Mouse (Mus musculus) embryonic facial prominence, embryonic 14.5 days (tissue): Measurements from ENCODE around the gene Pde4c. TPM values are rescaled to one million over a fixed set of nuclear protein-coding genes. Genes with fewer than 3 reads are reported as not detected.

Experiments
- ATAC-seq: fragments of 200-750 bp; cut with Nextera tagmentation; 2 replicates; pipeline ENCODE4 v1.8.0; 2017; ENCODE audit warnings: low read depth, moderate number of reproducible peaks, moderate TSS enrichment
- DNase-seq: peaks from one replicate; pipeline ENCODE4 v3.0.0-alpha.2; 2015; ENCODE audit warnings: low spot score
- H3K27ac ChIP-seq: fragments of 300-500 bp; sonication (generic); replicated peaks from 2 replicates; pipeline ENCODE4 v1.5.1; 2014; ENCODE audit warnings: low read depth, mild to moderate bottlenecking, low read length, moderate library complexity
- H3K27me3 ChIP-seq: fragments of 300-500 bp; sonication (generic); replicated peaks from 2 replicates; pipeline ENCODE4 v1.6.1; 2014; ENCODE audit warnings: low read length; ENCODE audit not compliant: control insufficient read depth, insufficient read depth
- H3K36me3 ChIP-seq: fragments of 300-500 bp; sonication (generic); 2 replicates; pipeline ENCODE4 v1.6.1; 2014; ENCODE audit warnings: low read length, mixed read lengths; ENCODE audit not compliant: control insufficient read depth, insufficient read depth
- H3K4me1 ChIP-seq: fragments of 300-500 bp; sonication (generic); 2 replicates; pipeline ENCODE4 v1.6.1; 2014; ENCODE audit warnings: antibody characterized with exemption, low read length; ENCODE audit not compliant: control insufficient read depth, insufficient read depth
- H3K4me2 ChIP-seq: fragments of 300-500 bp; sonication (generic); 2 replicates; pipeline ENCODE4 v1.6.1; 2014; ENCODE audit warnings: low read depth, mild to moderate bottlenecking, low read length, moderate library complexity, mixed read lengths
- H3K4me3 ChIP-seq: fragments of 300-500 bp; sonication (generic); 2 replicates; pipeline ENCODE4 v1.5.1; 2014; ENCODE audit warnings: low read depth, mild to moderate bottlenecking, low read length
- H3K9ac ChIP-seq: fragments of 300-500 bp; sonication (generic); 2 replicates; pipeline ENCODE4 v1.6.1; 2014; ENCODE audit warnings: low read depth, mild to moderate bottlenecking, low read length, moderate library complexity, mixed read lengths
- H3K9me3 ChIP-seq: fragments of 300-500 bp; sonication (generic); 2 replicates; pipeline ENCODE4 v1.6.1; 2016; ENCODE audit warnings: low read length; ENCODE audit not compliant: control insufficient read depth
- WGBS: fragments of 180-500 bp; shearing (Covaris S2); extraction: QIAGEN DNeasy Blood & Tissue Kit; methylation state at CpG from one replicate; pipeline ENCODE4 v1.1.7; 2014; 5-methylcytosine and 5-hydroxymethylcytosine counted together
- polyA plus RNA-seq: library from polyadenylated mRNA; unstranded; fragments of >200 nt; fragmentation: Nextera tagmentation; extraction: Ambion mirVana; gene quantifications from 2 replicates; pipeline ENCODE4 v1.2.1, GENCODE M21; 2014

The Pde4c gene
- polyA plus RNA-seq, 1 experiment from 2014 or later = 0.22 TPM

DNA sequence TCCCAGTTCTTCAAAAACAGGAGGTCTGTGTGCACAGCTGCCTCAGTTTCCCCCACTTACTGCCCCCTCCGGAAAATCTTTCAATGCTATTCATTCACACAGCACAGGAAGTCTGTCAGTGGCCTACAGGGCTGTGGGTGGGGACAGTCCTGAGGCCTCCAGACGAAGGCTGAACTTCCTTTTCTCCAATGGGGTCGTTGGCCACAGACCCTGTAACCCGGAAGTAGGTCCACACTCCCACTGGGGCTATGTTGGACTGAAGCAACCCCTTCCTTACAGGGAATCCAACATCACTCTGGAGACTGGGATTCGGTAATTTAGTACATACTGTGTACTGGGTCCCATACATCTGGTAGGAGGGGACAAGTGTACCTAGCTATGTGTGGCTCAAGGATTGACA, 29.9 kb upstream of the Pde4c start:
- Histone ChIP-seq H3K36me3 (no peaks in the 10 kb centered on the region), H3K9me3 (no peaks in the 10 kb centered on the region), H3K9ac (no peak overlapping the region), H3K4me3 (no peak overlapping the region), H3K4me1 (peaks cover 46% of the 10 kb centered on the region), H3K27me3 (no peaks in the 10 kb centered on the region), H3K4me2 (no peak overlapping the region), H3K27ac (no peak overlapping the region)
- DNase-seq (no peak), ATAC-seq (no peak)
- 64% methylated on average over 5 of the region's 5 CpGs for WGBS

DNA sequence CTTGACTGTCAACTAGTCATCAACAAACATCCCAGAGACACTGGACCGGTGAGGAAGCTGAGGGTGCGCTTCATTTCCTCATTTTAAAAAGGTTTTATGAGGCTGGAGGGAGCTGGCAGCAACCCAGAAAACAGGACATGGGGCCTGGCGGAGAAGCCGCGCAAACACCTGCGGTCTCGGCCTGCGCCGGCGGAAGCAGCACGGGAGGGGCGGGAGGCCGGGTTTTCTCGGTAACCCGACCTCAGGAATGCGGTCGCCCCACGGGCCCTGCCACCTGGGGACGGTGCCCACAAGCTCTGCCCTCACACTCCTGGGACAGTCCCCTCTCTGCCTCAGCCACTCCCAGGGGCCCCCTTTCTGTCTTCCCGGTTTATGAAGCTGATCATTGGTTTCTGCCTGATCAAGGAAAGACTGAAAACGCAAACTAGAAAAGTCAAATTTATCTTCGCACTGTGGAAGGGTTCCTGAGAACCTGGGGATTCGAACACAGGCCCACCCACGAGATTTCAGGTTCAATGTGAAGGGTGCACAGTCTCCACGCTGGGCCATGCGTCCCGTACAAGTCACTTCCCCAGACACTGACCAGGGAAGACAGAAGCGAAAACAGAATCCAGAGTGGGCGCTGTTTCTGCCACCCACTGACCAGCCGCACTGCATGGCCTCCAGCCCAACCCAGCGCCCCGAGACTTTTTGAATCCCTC, 28.1 kb upstream of the Pde4c start:
- Histone ChIP-seq H3K27ac (peak overlapping the region; percentile 99), H3K4me1 (peaks cover 46% of the 10 kb centered on the region), H3K9ac (peak overlapping the region; percentile 46; the same call in 1 of the 2 replicates), H3K27me3 (no peaks in the 10 kb centered on the region), H3K4me3 (no peak overlapping the region), H3K36me3 (no peaks in the 10 kb centered on the region), H3K4me2 (peak overlapping the region; percentile 33; the same call in 1 of the 2 replicates), H3K9me3 (no peaks in the 10 kb centered on the region)
- ATAC-seq (no peak; the same call in 1 of the 2 replicates), DNase-seq (peak; percentile 74)
- 26% methylated on average over 29 of the region's 32 CpGs for WGBS

DNA sequence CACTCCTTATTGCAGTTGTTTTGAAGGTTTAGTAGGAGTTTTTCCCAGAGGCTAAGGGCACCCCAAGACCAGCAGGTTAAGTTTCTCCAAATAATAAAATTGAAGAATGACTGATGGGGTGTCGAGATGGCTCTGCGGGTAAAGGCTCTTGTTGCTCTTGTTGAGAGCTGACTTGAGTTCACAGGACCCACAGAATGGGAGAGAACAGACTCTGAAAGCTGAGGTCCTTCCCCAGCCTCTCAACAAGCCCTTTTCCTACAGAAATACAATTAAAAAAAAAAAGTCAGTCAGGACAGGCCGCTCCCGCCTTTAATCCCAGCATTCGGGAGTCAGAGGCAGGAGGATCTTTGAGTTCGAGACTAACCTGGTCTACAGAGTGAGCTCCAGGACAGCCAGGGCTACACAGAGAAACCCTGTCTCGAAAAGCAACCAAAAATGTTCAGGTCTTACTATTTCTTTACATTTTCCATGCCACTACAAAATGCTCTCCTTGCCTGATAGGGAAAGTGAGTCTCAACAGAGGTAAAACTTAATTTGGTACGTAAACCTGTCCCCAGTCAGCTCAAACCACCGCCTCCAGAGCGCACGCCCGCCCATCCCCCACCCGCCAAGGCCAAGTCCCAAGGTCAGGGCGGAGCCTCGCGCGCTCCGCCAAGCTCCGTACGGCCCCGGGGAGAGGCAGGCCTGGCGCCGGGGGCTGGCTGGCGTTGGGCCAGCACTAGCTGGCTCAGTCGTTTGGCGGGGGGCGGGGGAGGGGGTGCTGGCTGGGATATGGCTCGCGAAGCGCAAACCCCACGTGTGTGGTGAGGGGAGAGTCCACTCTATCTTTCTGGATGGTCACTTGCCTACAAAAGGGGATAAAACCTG, 27.3 kb upstream of the Pde4c start:
- no peaks in the 10 kb centered on the region for H3K27me3 ChIP-seq
- DNase-seq (peak; percentile 92), ATAC-seq (no peak)
- H3K27ac ChIP-seq = peak overlapping the region; percentile 99
- H3K9me3 ChIP-seq = no peaks in the 10 kb centered on the region
- no peaks in the 10 kb centered on the region for H3K36me3 ChIP-seq
- H3K4me2 ChIP-seq = peak overlapping the region; percentile 56
- H3K4me1 ChIP-seq = peaks cover 46% of the 10 kb centered on the region
- 7% methylated on average over 29 of the region's 31 CpGs for WGBS
- H3K4me3 ChIP-seq = peak overlapping the region; percentile 23
- H3K9ac ChIP-seq = peak overlapping the region; percentile 63

DNA sequence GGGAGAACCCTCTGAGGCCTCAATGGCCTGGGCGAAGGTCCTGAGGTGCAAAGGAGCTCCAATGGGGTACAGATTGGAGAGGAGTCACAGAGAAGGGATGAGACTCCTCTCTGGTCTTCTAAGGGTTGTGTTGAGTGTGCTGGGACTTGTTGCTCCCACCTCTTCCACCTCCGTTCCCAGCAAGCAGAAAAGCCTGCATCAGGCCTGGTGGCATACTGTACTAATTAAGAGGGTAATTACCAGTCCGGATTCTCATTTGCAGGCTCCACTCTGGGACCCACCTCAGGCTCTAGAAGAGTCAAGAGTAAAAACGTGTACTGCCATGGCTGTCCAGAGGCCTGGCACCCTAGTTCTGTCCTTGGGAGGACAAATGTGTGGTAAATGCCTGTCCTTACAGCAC, 26.6 kb upstream of the Pde4c start:
- DNase-seq (no peak), ATAC-seq (no peak)
- peak overlapping the region; percentile 99 for H3K27ac ChIP-seq
- no peaks in the 10 kb centered on the region for H3K9me3 ChIP-seq
- H3K27me3 ChIP-seq = no peaks in the 10 kb centered on the region
- H3K4me2 ChIP-seq = peak overlapping the region; percentile 56
- H3K9ac ChIP-seq = peak overlapping the region; percentile 63
- WGBS = 21% methylated on average over 3 of the region's 4 CpGs
- peaks cover 46% of the 10 kb centered on the region for H3K4me1 ChIP-seq
- peak overlapping the region; percentile 23 for H3K4me3 ChIP-seq
- H3K36me3 ChIP-seq = no peaks in the 10 kb centered on the region

DNA sequence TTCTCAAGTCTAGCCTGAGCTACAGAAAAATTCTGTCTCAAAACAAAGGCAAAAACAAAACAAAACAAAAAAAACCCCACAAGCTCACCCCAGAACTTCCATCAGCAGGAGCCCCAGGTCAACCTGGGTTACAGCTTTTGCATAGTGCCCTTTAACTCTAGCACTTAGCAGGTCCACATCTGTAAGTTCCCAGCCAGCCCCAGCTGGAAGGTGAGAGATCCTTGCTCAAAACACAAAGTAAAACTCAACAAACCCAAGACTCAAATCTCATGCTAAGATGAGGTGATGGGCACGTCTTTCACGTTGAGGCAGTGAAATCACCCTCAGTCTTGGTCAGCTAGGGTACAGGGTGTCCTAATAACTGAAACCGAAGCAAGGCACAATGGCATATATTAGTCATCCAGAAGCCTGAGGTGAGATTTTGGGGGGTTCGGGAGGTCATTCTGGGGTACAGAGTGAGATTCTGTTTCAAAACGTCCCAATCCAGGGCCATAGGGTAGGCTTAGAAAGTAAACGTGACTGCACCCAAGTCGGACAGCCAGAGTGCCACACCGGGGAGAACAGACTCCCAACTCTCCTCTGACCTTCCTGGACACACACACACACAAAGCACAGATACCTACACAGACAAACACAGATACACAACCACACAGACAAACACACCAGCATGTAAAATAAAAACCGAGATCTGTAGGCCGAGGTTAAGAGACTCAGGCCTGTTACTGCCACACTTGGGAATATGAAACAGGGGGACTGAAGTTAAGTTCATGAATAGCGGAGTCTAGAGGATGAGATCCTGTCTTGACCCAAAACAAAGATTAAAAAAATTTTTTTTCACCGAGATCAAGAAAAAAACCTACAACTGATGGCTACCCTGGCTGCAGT, 25.9 kb upstream of the Pde4c start:
- H3K27me3 ChIP-seq = no peaks in the 10 kb centered on the region
- ATAC-seq (no peak), DNase-seq (no peak)
- H3K9me3 ChIP-seq = no peaks in the 10 kb centered on the region
- peaks cover 41% of the 10 kb centered on the region for H3K4me1 ChIP-seq
- H3K4me2 ChIP-seq = peak overlapping the region; percentile 61
- WGBS = 68% methylated on average over 12 of the region's 12 CpGs
- peaks cover 6% of the 10 kb centered on the region; the same call in 1 of the 2 replicates for H3K36me3 ChIP-seq
- peak overlapping the region; percentile 99 for H3K27ac ChIP-seq
- H3K4me3 ChIP-seq = peak overlapping the region; percentile 96
- H3K9ac ChIP-seq = peak overlapping the region; percentile 64

DNA sequence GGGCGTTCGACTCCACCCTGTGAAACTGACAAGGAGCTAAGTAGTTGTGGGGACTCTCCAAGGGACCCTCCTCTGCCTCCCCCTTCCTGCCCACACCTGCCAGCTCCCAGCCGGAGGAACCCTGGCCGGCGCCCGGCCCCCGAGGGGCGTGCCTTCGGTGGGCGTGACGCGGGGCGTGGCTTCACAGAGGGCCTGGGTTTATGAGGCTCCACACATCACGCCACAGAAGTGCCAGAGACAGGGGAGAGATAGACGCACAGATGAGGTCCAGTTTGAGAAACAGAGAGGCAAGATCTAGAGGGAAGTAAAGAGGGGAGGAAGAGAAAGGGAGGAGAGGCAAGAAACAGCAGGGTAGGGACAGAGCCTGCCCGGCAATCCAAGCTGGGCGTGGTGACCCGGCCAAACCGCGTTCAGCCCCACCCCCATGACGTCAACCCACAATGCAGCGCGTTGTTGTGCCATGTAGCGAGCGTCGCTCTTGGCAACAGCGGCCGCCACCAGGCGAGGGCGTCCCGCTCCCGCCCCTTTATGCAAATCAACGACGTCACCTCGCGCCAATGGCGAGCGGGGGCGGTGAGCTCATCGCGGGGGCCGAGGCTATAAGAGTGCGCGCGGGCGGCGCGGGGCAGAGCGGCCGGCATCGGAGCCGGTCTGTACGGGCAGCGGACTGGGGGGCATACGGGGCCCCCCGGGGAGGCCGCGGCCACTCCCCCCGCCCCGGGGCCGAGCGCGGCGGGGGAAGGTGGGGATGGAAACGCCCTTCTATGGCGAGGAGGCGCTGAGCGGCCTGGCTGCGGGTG, 25.0 kb upstream of the Pde4c start, which contains the start of gene Jund:
TSS of gene Jund (plus strand) at position 640 of the 800 bp plus-strand sequence.
- 1% methylated on average over 34 of the region's 69 CpGs for WGBS

DNA sequence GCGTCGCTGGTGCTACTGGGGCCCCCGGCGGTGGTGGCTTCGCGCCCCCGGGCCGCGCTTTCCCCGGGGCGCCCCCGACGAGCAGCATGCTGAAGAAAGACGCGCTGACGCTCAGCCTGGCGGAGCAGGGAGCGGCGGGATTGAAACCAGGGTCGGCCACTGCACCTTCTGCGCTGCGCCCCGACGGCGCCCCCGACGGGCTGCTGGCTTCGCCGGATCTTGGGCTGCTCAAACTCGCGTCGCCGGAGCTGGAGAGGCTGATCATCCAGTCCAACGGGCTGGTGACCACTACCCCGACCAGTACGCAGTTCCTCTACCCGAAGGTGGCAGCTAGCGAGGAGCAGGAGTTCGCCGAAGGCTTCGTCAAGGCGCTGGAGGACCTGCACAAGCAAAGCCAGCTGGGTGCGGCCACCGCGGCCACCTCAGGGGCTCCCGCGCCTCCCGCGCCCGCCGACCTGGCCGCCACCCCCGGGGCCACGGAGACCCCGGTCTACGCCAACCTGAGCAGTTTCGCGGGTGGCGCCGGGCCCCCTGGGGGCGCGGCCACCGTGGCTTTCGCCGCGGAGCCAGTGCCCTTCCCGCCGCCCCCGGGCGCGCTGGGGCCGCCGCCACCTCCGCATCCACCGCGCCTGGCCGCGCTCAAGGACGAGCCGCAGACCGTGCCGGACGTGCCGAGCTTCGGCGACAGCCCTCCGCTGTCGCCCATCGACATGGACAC, 24.2 kb upstream of the Pde4c start:
- no peaks in the 10 kb centered on the region for H3K9me3 ChIP-seq
- H3K36me3 ChIP-seq = peaks cover 17% of the 10 kb centered on the region; the same call in 1 of the 2 replicates
- peaks cover 41% of the 10 kb centered on the region for H3K4me1 ChIP-seq
- 0% methylated on average over 27 of the region's 89 CpGs for WGBS
- H3K9ac ChIP-seq = peak overlapping the region; percentile 100
- DNase-seq (no peak), ATAC-seq (no peak)
- no peaks in the 10 kb centered on the region for H3K27me3 ChIP-seq
- peak overlapping the region; percentile 96 for H3K4me3 ChIP-seq
- peak overlapping the region; percentile 61 for H3K4me2 ChIP-seq
- peak overlapping the region; percentile 99 for H3K27ac ChIP-seq

More for the DNA sequence above, 25.0 kb upstream of the Pde4c start, which contains the start of gene Jund:
- H3K4me3 ChIP-seq = peak within 1 kb of the TSS; percentile 96
- peak within 1 kb of the TSS; percentile 61 for H3K4me2 ChIP-seq
- no peaks in the 10 kb centered on the region for H3K27me3 ChIP-seq
- peaks cover 15% of the 10 kb centered on the region; the same call in 1 of the 2 replicates for H3K36me3 ChIP-seq
- ATAC-seq = peak; percentile 87
- no peaks in the 10 kb centered on the region for H3K9me3 ChIP-seq
- H3K4me1 ChIP-seq = peaks cover 41% of the 10 kb centered on the region
- H3K9ac ChIP-seq = peak within 1 kb of the TSS; percentile 100
- peak within 1 kb of the TSS; percentile 99 for H3K27ac ChIP-seq
- DNase-seq = peak; percentile 99
